Mouse (Mus musculus) ES-Bruce4 (cell line): ENCODE data around the gene Rbfox3. TPM values are rescaled to one million over a fixed set of nuclear protein-coding genes. Genes with fewer than 3 reads are reported as not detected.

ENCODE experiments used
- H3K27ac ChIP-seq: 2 replicates; pipeline ENCODE4 v1.5.1; 2012; ENCODE audit warnings: low read length, inconsistent platforms; ENCODE audit not compliant: insufficient read depth
- H3K27me3 ChIP-seq: 2 replicates; pipeline ENCODE4 v1.6.1; 2012; ENCODE audit warnings: mild to moderate bottlenecking, low read length, inconsistent platforms; ENCODE audit not compliant: control insufficient read depth, poor library complexity, insufficient read depth, severe bottlenecking
- H3K36me3 ChIP-seq: 2 replicates; pipeline ENCODE4 v1.6.1; 2012; ENCODE audit warnings: inconsistent platforms, mild to moderate bottlenecking, low read length, moderate library complexity; ENCODE audit not compliant: control insufficient read depth, poor library complexity, insufficient read depth, severe bottlenecking
- H3K4me1 ChIP-seq: one replicate; pipeline ENCODE4 v1.8.1; 2011; ENCODE audit warnings: low read length; ENCODE audit not compliant: control insufficient read depth, insufficient read depth
- H3K4me3 ChIP-seq: 2 replicates; pipeline ENCODE4 v1.5.1; 2011; ENCODE audit warnings: low read depth, mild to moderate bottlenecking, low read length
- H3K9ac ChIP-seq: 2 replicates; pipeline ENCODE4 v1.6.1; 2012; ENCODE audit warnings: low read depth, mild to moderate bottlenecking, inconsistent platforms; ENCODE audit not compliant: poor library complexity, severe bottlenecking
- H3K9me3 ChIP-seq: replicated peaks from 2 replicates; pipeline ENCODE4 v1.6.1; 2012; ENCODE audit warnings: mild to moderate bottlenecking, low read length, inconsistent platforms; ENCODE audit not compliant: control insufficient read depth, poor library complexity, insufficient read depth, severe bottlenecking
- CTCF ChIP-seq: IDR thresholded peaks from one replicate; pipeline ENCODE4 v1.8.1; 2011; ENCODE audit warnings: low read depth, low read length
- EP300 ChIP-seq: IDR thresholded peaks from 2 replicates; pipeline ENCODE4 v1.6.1; 2011; ENCODE audit warnings: low read depth, low read length; ENCODE audit not compliant: insufficient read depth
- POLR2A ChIP-seq: IDR thresholded peaks from one replicate; pipeline ENCODE4 v1.8.1; 2011; ENCODE audit warnings: low read length; ENCODE audit not compliant: insufficient read depth
- polyA plus RNA-seq: library from polyadenylated mRNA; stranded (reverse); fragments of >200 nt; gene quantifications from 2 replicates; pipeline ENCODE4 v1.2.4, GENCODE M21; 2011; ENCODE audit warnings: low read depth; ENCODE audit not compliant: missing spikeins, insufficient read depth, insufficient read length

Gene Rbfox3
- polyA plus RNA-seq, 1 experiment: 0.85 TPM

DNA sequence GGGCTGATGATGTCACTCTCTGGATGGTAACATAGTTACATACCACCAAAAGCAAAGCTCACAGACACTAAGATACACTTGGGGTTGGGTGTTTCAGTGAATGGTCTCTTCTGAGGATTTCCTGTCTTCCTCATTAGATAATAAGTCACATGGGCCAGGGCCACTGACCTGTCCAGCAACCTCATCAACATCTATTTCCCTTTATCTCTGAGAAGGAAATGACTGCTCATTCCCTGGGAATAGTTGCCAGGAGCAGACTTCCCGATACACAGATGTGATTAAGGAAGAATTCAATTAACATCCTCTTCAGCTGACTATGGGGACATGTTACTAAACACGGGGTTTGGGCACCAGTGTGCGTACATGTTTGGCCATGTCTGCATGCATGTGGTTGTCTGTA is 245.2 kb downstream of the Rbfox3 start:
- no peaks in the 10 kb centered on the region for H3K4me1 ChIP-seq
- H3K4me3 ChIP-seq: no peak overlapping the region
- TF ChIP-seq POLR2A (no peak), EP300 (no peak), CTCF (no peak)
- H3K9me3 ChIP-seq: no peaks in the 10 kb centered on the region
- H3K36me3 ChIP-seq: no peaks in the 10 kb centered on the region
- no peak overlapping the region for H3K9ac ChIP-seq
- no peaks in the 10 kb centered on the region for H3K27me3 ChIP-seq
- H3K27ac ChIP-seq: no peak overlapping the region

DNA sequence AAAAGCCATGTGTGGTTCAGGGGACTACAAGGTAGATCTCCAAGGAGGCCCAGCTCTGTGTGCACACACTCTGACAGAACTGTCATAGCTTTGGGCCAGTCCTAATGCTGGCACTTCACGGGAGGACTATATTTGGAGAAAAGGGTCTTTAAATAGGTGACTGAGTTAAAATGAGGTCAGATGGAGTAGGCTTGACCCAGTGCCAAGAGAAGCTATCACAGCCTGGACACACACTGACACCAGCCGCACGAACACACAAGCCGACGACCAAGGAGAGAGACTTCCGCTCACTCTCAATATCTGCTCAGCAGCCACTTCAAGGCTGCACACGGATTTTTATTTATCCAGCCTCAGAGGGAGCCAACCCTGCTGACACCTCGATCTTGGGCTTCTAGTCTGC is 248.1 kb downstream of the Rbfox3 start:
- Histone ChIP-seq H3K9ac (no peak overlapping the region), H3K36me3 (no peaks in the 10 kb centered on the region), H3K9me3 (no peaks in the 10 kb centered on the region), H3K4me3 (no peak overlapping the region), H3K27me3 (no peaks in the 10 kb centered on the region), H3K4me1 (no peaks in the 10 kb centered on the region), H3K27ac (no peak overlapping the region)
- no peak for TF ChIP-seq CTCF
- TF ChIP-seq EP300: no peak
- TF ChIP-seq POLR2A: no peak

DNA sequence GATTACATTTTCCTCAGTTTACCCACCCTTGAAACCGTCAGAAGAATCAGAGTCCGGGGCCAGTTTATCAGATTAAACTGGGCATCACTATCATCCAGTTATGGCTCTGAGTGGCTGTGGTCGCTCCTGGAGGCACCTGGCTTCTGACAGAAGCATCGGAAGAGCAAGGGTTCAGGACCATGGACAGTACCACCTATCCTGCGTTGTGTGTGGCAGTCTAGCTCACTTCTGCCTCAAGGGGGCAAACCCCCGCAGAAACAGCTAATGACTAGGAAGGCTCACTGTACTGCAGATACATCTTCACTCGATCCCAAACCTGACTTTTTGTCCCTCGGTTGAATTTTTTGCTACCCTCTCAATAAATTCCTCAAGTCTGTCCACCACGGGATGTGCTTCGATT is 252.1 kb downstream of the Rbfox3 start:
- H3K27ac ChIP-seq: no peak overlapping the region
- peak; percentile 81 for TF ChIP-seq CTCF
- TF ChIP-seq POLR2A: no peak
- no peak for TF ChIP-seq EP300
- no peak overlapping the region for H3K9ac ChIP-seq

DNA sequence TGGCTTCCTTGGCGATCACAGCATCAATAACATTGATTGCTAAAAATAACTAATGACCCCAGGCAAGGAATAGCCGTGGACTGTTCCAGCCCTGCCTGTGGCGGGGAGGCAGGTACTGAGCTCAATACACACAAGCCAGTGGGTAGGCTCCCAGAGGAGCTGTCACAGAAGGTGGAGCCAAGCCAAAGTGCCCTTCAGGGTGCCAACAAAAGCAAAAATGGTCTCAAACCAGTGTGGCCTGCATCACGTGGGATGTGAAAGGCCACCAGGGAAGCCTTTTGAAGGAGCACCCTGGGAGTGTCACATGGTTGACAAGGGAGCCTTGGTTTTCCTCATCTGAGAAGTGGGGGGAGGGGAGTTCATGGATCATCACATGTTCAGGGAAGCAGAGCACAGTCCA is 255.6 kb downstream of the Rbfox3 start:
- no peak overlapping the region for H3K27ac ChIP-seq
- H3K9ac ChIP-seq: no peak overlapping the region
- no peak overlapping the region for H3K4me3 ChIP-seq
- H3K9me3 ChIP-seq: no peaks in the 10 kb centered on the region
- no peak for TF ChIP-seq POLR2A
- TF ChIP-seq CTCF: no peak
- no peak for TF ChIP-seq EP300
- H3K27me3 ChIP-seq: no peaks in the 10 kb centered on the region
- no peaks in the 10 kb centered on the region for H3K4me1 ChIP-seq
- no peaks in the 10 kb centered on the region for H3K36me3 ChIP-seq

More for the DNA sequence above, 252.1 kb downstream of the Rbfox3 start:
- H3K36me3 ChIP-seq: no peaks in the 10 kb centered on the region
- no peaks in the 10 kb centered on the region for H3K9me3 ChIP-seq
- H3K4me3 ChIP-seq: no peak overlapping the region
- H3K4me1 ChIP-seq: no peaks in the 10 kb centered on the region
- H3K27me3 ChIP-seq: no peaks in the 10 kb centered on the region

DNA sequence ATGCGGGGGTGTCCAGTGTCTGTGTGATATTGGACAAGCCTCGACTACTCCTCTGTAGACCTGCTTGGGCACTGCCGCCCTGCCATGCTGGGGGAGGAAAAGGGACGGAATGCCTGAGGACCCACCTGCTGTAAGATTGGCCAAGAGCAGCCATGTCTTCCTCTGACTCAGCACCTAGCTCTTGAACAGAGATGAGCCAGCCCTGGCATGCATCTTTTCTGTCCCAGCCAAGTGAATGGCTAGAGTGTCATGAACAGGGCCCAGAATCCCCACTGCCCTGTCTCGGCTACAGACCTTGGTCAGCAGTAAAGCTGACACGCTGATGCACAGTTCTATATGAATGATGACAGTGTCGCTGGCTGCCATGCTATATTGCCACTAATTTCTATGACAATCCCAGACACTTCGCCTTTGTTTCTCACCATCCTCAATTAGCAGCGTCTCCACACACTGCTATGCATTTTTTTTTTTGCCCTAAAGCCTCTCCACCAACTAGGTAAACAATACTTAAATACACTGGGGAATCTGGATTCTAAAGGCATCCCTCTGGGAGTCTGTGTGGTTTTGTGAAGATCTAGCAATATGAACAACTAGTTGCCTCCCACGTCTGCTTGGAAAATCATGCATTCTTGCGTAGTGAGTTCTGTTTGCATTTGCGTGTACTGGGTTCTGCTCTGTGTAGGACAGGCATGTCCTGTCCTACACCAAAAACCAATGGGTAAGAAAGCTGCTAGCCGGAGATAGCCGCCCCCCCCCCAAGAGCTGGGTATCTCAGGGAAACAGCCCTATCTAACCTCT is 257.7 kb downstream of the Rbfox3 start:
- TF ChIP-seq POLR2A: no peak
- no peak for TF ChIP-seq EP300
- TF ChIP-seq CTCF: no peak
- no peak overlapping the region for H3K27ac ChIP-seq

DNA sequence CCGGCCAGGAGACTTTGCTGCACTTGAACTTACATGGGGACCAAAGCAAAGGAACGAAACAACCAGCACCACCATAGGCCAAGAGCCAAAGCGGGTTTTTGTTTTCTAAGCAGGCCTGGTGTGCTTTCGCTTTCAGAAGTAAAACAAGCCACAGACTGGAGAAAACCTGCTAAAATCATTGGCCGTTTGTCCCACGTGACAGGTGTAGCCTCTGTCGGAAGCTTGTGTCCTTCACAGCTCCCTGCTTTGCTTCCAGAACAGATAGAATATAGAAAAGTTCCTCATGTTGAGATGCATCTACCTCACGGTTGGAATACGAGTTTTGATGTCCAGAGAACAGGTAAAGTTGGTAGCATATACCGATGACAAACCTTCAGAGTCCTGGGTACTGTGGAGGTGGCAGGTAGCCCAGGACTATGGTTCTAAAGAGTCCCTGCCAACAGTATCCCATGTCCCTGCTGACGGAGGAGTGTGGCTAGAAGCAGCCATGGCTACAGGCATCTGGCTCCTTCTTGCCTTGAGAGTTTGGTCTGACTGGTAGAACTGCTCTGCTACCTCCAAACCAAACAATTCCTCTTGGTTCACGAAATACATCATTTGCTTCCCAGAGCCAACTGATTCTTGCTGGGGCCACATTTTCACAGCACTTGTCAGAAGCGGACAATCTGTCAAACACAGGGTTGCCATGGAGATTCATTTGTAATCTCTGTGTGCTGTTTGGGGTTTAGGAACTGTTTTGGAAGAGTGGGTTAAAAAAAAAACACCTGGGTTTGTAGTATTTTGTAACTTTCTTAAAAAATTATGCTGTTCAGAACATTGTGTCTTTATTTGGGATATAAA is 258.8 kb downstream of the Rbfox3 start:
- TF ChIP-seq CTCF (no peak), EP300 (no peak), POLR2A (no peak)
- H3K9ac ChIP-seq: no peak overlapping the region
- H3K36me3 ChIP-seq: no peaks in the 10 kb centered on the region
- no peaks in the 10 kb centered on the region for H3K27me3 ChIP-seq
- no peaks in the 10 kb centered on the region for H3K4me1 ChIP-seq
- H3K4me3 ChIP-seq: no peak overlapping the region
- H3K9me3 ChIP-seq: no peaks in the 10 kb centered on the region
- no peak overlapping the region for H3K27ac ChIP-seq

More for the DNA sequence above, 257.7 kb downstream of the Rbfox3 start:
- H3K36me3 ChIP-seq: no peaks in the 10 kb centered on the region
- H3K4me3 ChIP-seq: no peak overlapping the region
- no peaks in the 10 kb centered on the region for H3K9me3 ChIP-seq
- no peak overlapping the region for H3K9ac ChIP-seq
- no peaks in the 10 kb centered on the region for H3K4me1 ChIP-seq
- H3K27me3 ChIP-seq: no peaks in the 10 kb centered on the region
